Mouse (Mus musculus) midbrain, embryonic 11.5 days (tissue): ENCODE measurements around the gene Chka. TPM values are rescaled to one million over a fixed set of nuclear protein-coding genes. Genes with fewer than 3 reads are reported as not detected.
A peak's percentile ranks its signal among the peaks of the same experiment; 100 is the strongest.

Source experiments
- ATAC-seq: fragments of 200-750 bp; cut with Nextera tagmentation; 2 replicates; pipeline ENCODE4 v1.8.0; 2017; ENCODE audit warnings: moderate TSS enrichment, moderate library complexity; ENCODE audit not compliant: low FRiP score
- DNase-seq: peaks from one replicate; pipeline ENCODE4 v3.0.0; 2015; ENCODE audit warnings: low spot score; ENCODE audit errors: missing footprints
- H3K27ac ChIP-seq: fragments of 300-500 bp; sonication (generic); 2 replicates; pipeline ENCODE4 v1.5.1; 2014; ENCODE audit warnings: low read depth, low read length
- H3K27me3 ChIP-seq: fragments of 300-500 bp; sonication (generic); 2 replicates; pipeline ENCODE4 v1.6.1; 2014; ENCODE audit warnings: mild to moderate bottlenecking, low read length, moderate library complexity, mixed read lengths; ENCODE audit not compliant: control insufficient read depth, insufficient read depth
- H3K36me3 ChIP-seq: fragments of 300-500 bp; sonication (generic); 2 replicates; pipeline ENCODE4 v1.6.1; 2014; ENCODE audit warnings: mild to moderate bottlenecking, low read length, moderate library complexity, mixed read lengths; ENCODE audit not compliant: control insufficient read depth, insufficient read depth
- H3K4me1 ChIP-seq: fragments of 300-500 bp; sonication (generic); 2 replicates; pipeline ENCODE4 v1.6.1; 2014; ENCODE audit warnings: low read length; ENCODE audit not compliant: control insufficient read depth, insufficient read depth
- H3K4me2 ChIP-seq: fragments of 300-500 bp; sonication (generic); 2 replicates; pipeline ENCODE4 v1.6.1; 2014; ENCODE audit warnings: mild to moderate bottlenecking, moderate library complexity
- H3K4me3 ChIP-seq: fragments of 300-500 bp; sonication (generic); 2 replicates; pipeline ENCODE4 v1.5.1; 2014; ENCODE audit warnings: low read depth, low read length
- H3K9ac ChIP-seq: fragments of 300-500 bp; sonication (generic); 2 replicates; pipeline ENCODE4 v1.6.1; 2014; ENCODE audit warnings: low read length
- H3K9me3 ChIP-seq: fragments of 300-500 bp; sonication (generic); 2 replicates; pipeline ENCODE4 v1.6.1; 2016; ENCODE audit warnings: low read length; ENCODE audit not compliant: control insufficient read depth
- WGBS: fragments of 180-500 bp; shearing (Covaris S2); extraction: QIAGEN DNeasy Blood & Tissue Kit; methylation state at CpG from one replicate; pipeline ENCODE4 v1.1.7; 2014; 5-methylcytosine and 5-hydroxymethylcytosine counted together
- polyA plus RNA-seq: library from polyadenylated mRNA; unstranded; fragments of >200 nt; fragmentation: Nextera tagmentation; extraction: Ambion mirVana; gene quantifications from 2 replicates; pipeline ENCODE4 v1.2.1, GENCODE M21; 2014

Chka gene
- polyA plus RNA-seq, 1 experiment from 2014 or later: 53.0 TPM

DNA sequence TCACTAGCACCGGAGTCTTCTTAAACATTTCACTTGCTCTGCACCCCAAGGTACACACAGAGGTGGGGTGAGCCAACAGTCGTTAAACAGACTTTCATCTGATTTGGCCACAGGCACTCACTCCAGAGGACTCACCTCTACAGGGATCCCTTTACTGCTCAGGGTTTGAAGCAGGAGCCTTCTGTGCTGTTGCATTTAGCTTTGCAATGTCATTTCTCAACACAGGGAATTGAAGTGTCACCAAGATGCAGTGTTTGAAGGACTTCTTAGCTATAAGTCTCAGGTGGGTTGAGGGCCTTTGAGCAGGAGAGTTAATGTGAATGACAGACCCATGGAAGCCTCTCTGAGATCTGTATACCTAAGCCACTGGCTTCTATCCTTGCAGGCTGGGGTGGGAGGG, 7.9 kb upstream of the Chka start:
- 93% methylated on average over 2 of the region's 2 CpGs for WGBS
- H3K4me3 ChIP-seq: no peak overlapping the region
- ATAC-seq (no peak), DNase-seq (no peak)
- no peak overlapping the region for H3K27ac ChIP-seq
- no peak overlapping the region for H3K9ac ChIP-seq
- no peaks in the 10 kb centered on the region for H3K36me3 ChIP-seq
- no peaks in the 10 kb centered on the region for H3K9me3 ChIP-seq
- H3K4me2 ChIP-seq: no peak overlapping the region
- no peaks in the 10 kb centered on the region for H3K27me3 ChIP-seq
- no peaks in the 10 kb centered on the region for H3K4me1 ChIP-seq

DNA sequence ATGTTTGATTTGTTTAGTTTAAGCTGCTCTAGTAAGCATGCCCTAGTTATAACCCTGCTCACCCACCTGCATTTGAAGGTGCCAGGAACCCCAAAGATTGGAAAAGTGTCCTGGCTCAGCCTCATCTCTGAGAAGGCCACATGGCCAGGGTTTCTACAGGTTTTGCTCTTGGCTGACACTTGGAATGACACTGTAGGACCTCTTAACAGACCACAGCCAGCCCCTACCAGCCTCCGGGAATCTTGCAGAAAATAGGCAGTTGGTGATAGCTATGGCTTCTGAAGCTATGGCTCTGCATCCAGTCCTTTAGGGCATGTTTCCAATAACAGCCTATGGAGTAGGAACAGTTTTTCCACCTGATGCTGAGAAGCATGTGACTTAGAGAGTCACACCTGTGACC, 6.7 kb upstream of the Chka start:
- Histone ChIP-seq H3K36me3 (no peaks in the 10 kb centered on the region), H3K4me3 (no peak overlapping the region), H3K9ac (no peak overlapping the region), H3K9me3 (no peaks in the 10 kb centered on the region), H3K27ac (no peak overlapping the region), H3K27me3 (no peaks in the 10 kb centered on the region), H3K4me2 (no peak overlapping the region), H3K4me1 (no peaks in the 10 kb centered on the region)
- DNase-seq (no peak), ATAC-seq (no peak)
- 85% methylated on average over 1 of the region's 1 CpGs for WGBS

DNA sequence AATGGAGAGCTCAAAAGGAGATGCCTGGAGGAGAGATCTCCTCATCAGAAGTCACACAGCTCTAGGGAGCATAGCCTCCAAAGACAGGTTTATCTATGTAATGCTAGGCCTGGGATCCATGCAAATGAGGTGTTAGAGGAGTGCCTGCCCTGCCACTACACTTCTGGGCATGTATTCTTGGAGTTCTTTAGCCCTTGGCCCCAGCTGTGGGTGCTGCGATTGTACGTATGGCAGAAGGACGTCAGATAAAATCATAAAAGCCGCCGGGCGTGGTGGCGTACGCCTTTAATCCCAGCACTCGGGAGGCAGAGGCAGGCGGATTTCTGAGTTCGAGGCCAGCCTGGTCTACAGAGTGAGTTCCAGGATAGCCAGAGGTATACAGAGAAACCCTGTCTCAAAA, 6.2 kb upstream of the Chka start:
- no peak for ATAC-seq
- WGBS: 94% methylated on average over 11 of the region's 11 CpGs
- H3K9me3 ChIP-seq: no peaks in the 10 kb centered on the region

DNA sequence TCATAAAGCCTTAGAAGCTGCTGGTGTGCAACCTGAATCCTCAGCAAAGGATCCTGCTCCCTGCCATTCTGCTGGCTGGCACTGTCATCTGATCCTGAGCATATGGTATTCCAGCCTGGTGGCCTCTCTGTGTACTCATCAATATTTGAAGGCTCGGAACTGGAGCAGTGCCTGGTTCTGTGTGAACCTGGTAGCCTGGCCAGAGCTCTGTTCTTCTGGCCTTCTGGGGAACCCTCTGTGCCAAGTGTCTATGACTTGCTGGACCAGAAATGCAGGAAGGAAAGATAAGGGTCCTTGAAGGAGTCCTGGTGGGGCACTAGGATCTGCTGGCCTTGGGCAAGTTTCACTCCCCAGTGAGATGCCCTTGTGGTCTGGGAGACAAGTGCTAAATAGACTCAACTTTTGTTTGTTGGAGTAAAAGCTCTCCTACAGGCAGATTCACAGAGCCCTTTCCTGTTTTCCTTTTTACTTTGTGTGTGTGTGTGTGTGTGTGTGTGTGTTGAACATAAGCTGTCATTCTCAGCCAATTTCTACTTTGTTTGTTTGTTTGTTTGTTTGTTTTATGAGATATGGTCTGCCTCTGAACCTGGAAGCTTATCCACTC, 5.7 kb upstream of the Chka start:
- Histone ChIP-seq H3K4me2 (no peak overlapping the region), H3K36me3 (no peaks in the 10 kb centered on the region), H3K4me1 (peaks cover 2% of the 10 kb centered on the region), H3K9me3 (no peaks in the 10 kb centered on the region), H3K4me3 (no peak overlapping the region), H3K9ac (no peak overlapping the region), H3K27me3 (no peaks in the 10 kb centered on the region), H3K27ac (no peak overlapping the region)
- 60% methylated on average over 1 of the region's 1 CpGs for WGBS
- no peak for DNase-seq
- ATAC-seq: no peak

More for the DNA sequence above, 6.2 kb upstream of the Chka start:
- H3K4me1 ChIP-seq: no peaks in the 10 kb centered on the region
- DNase-seq: no peak
- no peak overlapping the region for H3K4me3 ChIP-seq
- no peak overlapping the region for H3K9ac ChIP-seq
- no peaks in the 10 kb centered on the region for H3K27me3 ChIP-seq
- H3K36me3 ChIP-seq: no peaks in the 10 kb centered on the region
- no peak overlapping the region for H3K4me2 ChIP-seq
- no peak overlapping the region for H3K27ac ChIP-seq

- Histone ChIP-seq H3K4me2 (no peak overlapping the region), H3K4me3 (no peak overlapping the region), H3K4me1 (peaks cover 6% of the 10 kb centered on the region), H3K9ac (no peak overlapping the region), H3K36me3 (no peaks in the 10 kb centered on the region), H3K27me3 (no peaks in the 10 kb centered on the region), H3K9me3 (no peaks in the 10 kb centered on the region), H3K27ac (no peak overlapping the region)
- no peak for DNase-seq
- no peak for ATAC-seq
- 83% methylated on average over 10 of the region's 10 CpGs for WGBS
Measured at GRCm38 (mm10) chr19:3846676-3847604, 4.6 kb upstream of the Chka start.

DNA sequence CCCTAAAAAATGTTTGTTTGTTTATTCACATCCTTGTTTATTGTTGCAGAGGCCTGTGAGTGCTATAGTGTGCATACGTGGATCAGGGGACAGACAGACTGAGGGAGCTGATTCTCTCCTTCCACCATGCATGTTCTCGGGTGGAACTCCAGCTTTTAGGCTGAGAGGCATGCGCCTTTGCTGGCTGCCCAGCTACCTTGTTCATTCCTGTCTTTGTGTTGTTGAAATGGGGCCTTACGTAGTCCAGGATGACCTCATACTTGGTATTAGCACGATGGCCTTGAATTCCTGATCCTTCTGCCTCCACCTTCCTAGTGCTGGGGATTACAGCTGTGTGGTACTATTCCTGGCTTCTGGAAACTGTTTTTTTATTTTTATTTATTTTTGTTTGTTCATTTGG, 3.9 kb upstream of the Chka start:
- Histone ChIP-seq H3K4me3 (no peak overlapping the region), H3K9me3 (no peaks in the 10 kb centered on the region), H3K4me2 (no peak overlapping the region), H3K27me3 (no peaks in the 10 kb centered on the region), H3K27ac (no peak overlapping the region), H3K36me3 (no peaks in the 10 kb centered on the region), H3K9ac (no peak overlapping the region), H3K4me1 (peaks cover 6% of the 10 kb centered on the region)
- WGBS: 87% methylated on average over 5 of the region's 5 CpGs
- DNase-seq (no peak), ATAC-seq (no peak)

- H3K9me3 ChIP-seq: no peaks in the 10 kb centered on the region
- H3K27ac ChIP-seq: no peak overlapping the region
- ATAC-seq (no peak), DNase-seq (no peak)
- no peak overlapping the region for H3K4me2 ChIP-seq
- H3K4me3 ChIP-seq: no peak overlapping the region
- no peaks in the 10 kb centered on the region for H3K27me3 ChIP-seq
- no peaks in the 10 kb centered on the region for H3K36me3 ChIP-seq
- WGBS: 92% methylated on average over 7 of the region's 7 CpGs
- H3K9ac ChIP-seq: no peak overlapping the region
- peaks cover 9% of the 10 kb centered on the region for H3K4me1 ChIP-seq
Measured at GRCm38 (mm10) chr19:3848207-3848808, 3.3 kb upstream of the Chka start.

GRCm38 (mm10) chr19:3849251-3849650, 2.3 kb upstream of the Chka start:
- ATAC-seq (no peak), DNase-seq (no peak)
- no peaks in the 10 kb centered on the region for H3K27me3 ChIP-seq
- H3K9me3 ChIP-seq: no peaks in the 10 kb centered on the region
- H3K4me2 ChIP-seq: no peak overlapping the region
- no peak overlapping the region for H3K27ac ChIP-seq
- H3K4me1 ChIP-seq: peaks cover 9% of the 10 kb centered on the region
- 86% methylated on average over 2 of the region's 2 CpGs for WGBS
- no peaks in the 10 kb centered on the region for H3K36me3 ChIP-seq
- H3K9ac ChIP-seq: no peak overlapping the region
- no peak overlapping the region for H3K4me3 ChIP-seq

DNA sequence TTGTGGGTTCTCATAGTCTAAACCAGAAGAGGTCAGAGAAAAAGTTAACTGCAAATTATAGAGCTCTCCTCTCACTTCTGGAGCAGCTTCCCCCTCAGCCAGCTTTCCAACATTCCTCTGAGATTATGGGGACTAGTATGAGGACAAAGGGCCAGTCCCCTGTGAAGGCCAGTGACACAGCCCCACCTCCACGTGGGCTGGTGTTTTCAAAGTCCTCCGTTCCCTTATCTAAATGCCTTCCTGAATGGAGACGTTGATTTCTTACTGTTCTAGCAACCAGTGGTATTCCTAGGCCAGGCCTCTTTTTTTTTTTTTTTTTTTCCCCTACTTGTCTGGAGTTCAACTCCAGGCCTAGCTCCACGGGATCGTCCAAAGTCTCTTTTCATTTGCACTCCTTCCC, 1.5 kb upstream of the Chka start:
- Histone ChIP-seq H3K9ac (no peak overlapping the region), H3K4me3 (no peak overlapping the region), H3K4me2 (no peak overlapping the region), H3K9me3 (no peaks in the 10 kb centered on the region), H3K27ac (no peak overlapping the region), H3K27me3 (no peaks in the 10 kb centered on the region), H3K36me3 (no peaks in the 10 kb centered on the region), H3K4me1 (peaks cover 9% of the 10 kb centered on the region)
- ATAC-seq (no peak), DNase-seq (peak; percentile 79)
- 43% methylated on average over 5 of the region's 5 CpGs for WGBS
